Mouse (Mus musculus): Measurements from ENCODE around the gene Gm36176.

Gm36176 gene

GRCm38 (mm10) chr10:77882553-77882952 is 36.0 kb downstream of the Gm36176 start:
- DNase-seq: no peak

GRCm38 (mm10) chr10:77886007-77886747 is 39.6 kb downstream of the Gm36176 start:
- no peak for DNase-seq

- DNase-seq: no peak
These were observed 44.5 kb downstream of the Gm36176 start for GRCm38 (mm10) chr10:77890987-77891565.

- DNase-seq: no peak
These were observed 49.0 kb downstream of the Gm36176 start for GRCm38 (mm10) chr10:77895562-77895961.

Data from right cerebral cortex, postnatal 14 days (tissue).